Mouse (Mus musculus): ENCODE measurements around the gene Cntn1.

GRCm38 (mm10) chr15:92277984-92278383 lies 227.0 kb downstream of the Cntn1 start:
- TF ChIP-seq POLR2A (IDR thresholded peaks at IDR 0.05; ENCODE audit: extremely low read depth, insufficient read depth, low read length) (no peak), CTCF (IDR thresholded peaks at IDR 0.05; ENCODE audit: extremely low read depth, insufficient read depth, low read length) (no peak)
